Comparison of ENCODE assay signal across 7 mouse cellular contexts in genomic region chr6:39243511-39243961, GRCm38 (mm10). TPM values are rescaled to one million over a fixed set of nuclear protein-coding genes. Genes with fewer than 3 reads are reported as not detected.
DNase-seq lines count a peak whose midpoint lies in the region; ATAC-seq and TF ChIP-seq lines count a peak whose summit lies in the region.

No protein-coding gene starts in this region.

- peak; percentile 56 for DNase-seq in MN1 (ENCODE audit: low spot score)
- DNase-seq in adrenal gland, postnatal 36 days, result peak; percentile 50 to 61
- peak; percentile 58 for DNase-seq in kidney, postnatal 14 days
- DNase-seq in stomach, postnatal 0 days (ENCODE audit: low spot score), result no peak
- no peak for DNase-seq in cerebellum, postnatal 10 days
- DNase-seq in thymus, postnatal 4 days, result no peak

- no peak overlapping the region for H3K4me2 ChIP-seq in heart, embryonic 14.5 days (ENCODE audit: low read length)
- H3K4me2 ChIP-seq in stomach, postnatal 0 days (replicated peaks; ENCODE audit: low read depth), result peak overlapping the region; percentile 23; the same call in 1 of the 2 replicates

- TF ChIP-seq EP300 in stomach, postnatal 0 days (optimal IDR thresholded peaks at IDR 0.05), result no peak

- H3K9ac ChIP-seq in heart, embryonic 14.5 days (ENCODE audit: low read length), result no peak overlapping the region
- 0 out of 2 replicates have a peak overlapping the region, but pooled peaks have one; percentile 9 for H3K9ac ChIP-seq in stomach, postnatal 0 days (ENCODE audit: low read length)

- H3K27ac ChIP-seq in heart, embryonic 14.5 days (replicated peaks in 1 of 2; ENCODE audit: control insufficient read depth in 1 of 2, insufficient read depth in 1 of 2, low read depth in 2 of 2, low read length in 2 of 2), result peak overlapping the region; percentile 71 to 81
- H3K27ac ChIP-seq in stomach, postnatal 0 days (replicated peaks), result peak overlapping the region; percentile 93

- 60% methylated on average over 8 of the region's 8 CpGs for WGBS in heart, embryonic 14.5 days
- WGBS in stomach, postnatal 0 days, result 35% methylated on average over 8 of the region's 8 CpGs

- H3K36me3 ChIP-seq in heart, embryonic 14.5 days (ENCODE audit: control insufficient read depth, insufficient read depth, low read length), result no peaks in the 10 kb centered on the region
- H3K36me3 ChIP-seq in stomach, postnatal 0 days (ENCODE audit: control insufficient read depth, insufficient read depth, low read length), result no peaks in the 10 kb centered on the region

- H3K9me3 ChIP-seq in heart, embryonic 14.5 days (ENCODE audit: control insufficient read depth, low read length), result no peaks in the 10 kb centered on the region
- no peaks in the 10 kb centered on the region for H3K9me3 ChIP-seq in stomach, postnatal 0 days (ENCODE audit: control insufficient read depth, low read length)

- no peak for TF ChIP-seq CTCF in stomach, postnatal 0 days (IDR thresholded peaks at IDR 0.05; ENCODE audit: low read depth)

- no peak overlapping the region for H3K4me3 ChIP-seq in heart, embryonic 14.5 days (ENCODE audit: control insufficient read depth in 1 of 2, insufficient read depth in 1 of 2, low read depth in 1 of 2, low read length in 2 of 2)
- no peak overlapping the region for H3K4me3 ChIP-seq in stomach, postnatal 0 days (ENCODE audit: low read depth, low read length)

- H3K4me1 ChIP-seq in heart, embryonic 14.5 days (ENCODE audit: control insufficient read depth in 2 of 2, insufficient read depth in 2 of 2, low read length in 2 of 2), result peaks cover 20 to 21% of the 10 kb centered on the region in 2 experiments
- H3K4me1 ChIP-seq in stomach, postnatal 0 days (replicated peaks; ENCODE audit: control insufficient read depth, insufficient read depth), result peaks cover 13% of the 10 kb centered on the region; the same call in 1 of the 2 replicates

- no peak for ATAC-seq in heart, embryonic 14.5 days (ENCODE audit: insufficient number of reproducible peaks, insufficient read depth, low FRiP score, low read depth)
- ATAC-seq in stomach, postnatal 0 days (ENCODE audit: low FRiP score, low TSS enrichment), result no peak

- H3K27me3 ChIP-seq in heart, embryonic 14.5 days (ENCODE audit: control insufficient read depth, insufficient read depth, low read length), result no peaks in the 10 kb centered on the region
- H3K27me3 ChIP-seq in stomach, postnatal 0 days (ENCODE audit: control insufficient read depth, insufficient read depth, low read length), result no peaks in the 10 kb centered on the region

RNA-seq across cellular contexts. Expression of gene Kdm7a, which starts 36.9 kb away (rescaled TPM):
- total RNA-seq in adrenal gland, postnatal 36 days (2021), result 10 to 100 TPM; 17.4 to 21.2 TPM
- 6.5 and 7.1 TPM in 2 replicates for polyA plus RNA-seq in heart, embryonic 14.5 days (2014; fragmentation: Nextera tagmentation; extraction: Ambion mirVana)
- 2.5 and 2.6 TPM in 2 replicates for polyA plus RNA-seq in stomach, postnatal 0 days (2015; fragmentation: Nextera tagmentation; extraction: Ambion mirVana)

Comparison
In these comparisons a context has a peak if more than half of its experiments do, and no peak if none do; other contexts are left out.
1. DNase-seq: peak in MN1 (single experiment), adrenal gland, postnatal 36 days (2 of 2) and kidney, postnatal 14 days (single experiment); none in stomach, postnatal 0 days (single experiment), cerebellum, postnatal 10 days (0 of 2) and thymus, postnatal 4 days (single experiment).